Mouse (Mus musculus): ENCODE measurements around the gene Pank3. TPM values are rescaled to one million over a fixed set of nuclear protein-coding genes. Genes with fewer than 3 reads are reported as not detected.
"Not testable (repeated sequence)": the region's sequence is repeated elsewhere in the genome, so short reads cannot be mapped to it uniquely, and the experiment has no call there.

Pank3 gene
- polyA plus RNA-seq, 1 experiment from 2014 or later = 27.1 TPM

GRCm38 (mm10) chr11:35834022-35834760 is 64.9 kb downstream of the Pank3 start, which contains the start of gene Rars:
Rars (minus strand) TSS chr11:35834506.
- peak within 1 kb of the TSS; percentile 96 for H3K4me3 ChIP-seq (ENCODE audit: low read length)
- H3K36me3 ChIP-seq (ENCODE audit: control insufficient read depth, insufficient read depth, low read length) = no peaks in the 10 kb centered on the region
- peak within 1 kb of the TSS; percentile 96 for H3K9ac ChIP-seq (ENCODE audit: low read depth, low read length)
- no peaks in the 10 kb centered on the region for H3K27me3 ChIP-seq (replicated peaks; ENCODE audit: control insufficient read depth, insufficient read depth, low read length)
- WGBS = 2% methylated on average over 45 of the region's 46 CpGs
- H3K27ac ChIP-seq (ENCODE audit: low read length) = peak within 1 kb of the TSS; percentile 77
- peak within 1 kb of the TSS; percentile 65 for H3K4me2 ChIP-seq (ENCODE audit: low read depth, low read length)
- H3K4me1 ChIP-seq (ENCODE audit: control insufficient read depth, insufficient read depth, low read length) = peaks cover 7% of the 10 kb centered on the region; the same call in 1 of the 2 replicates
- ATAC-seq = peak; percentile 86
- H3K9me3 ChIP-seq (ENCODE audit: control insufficient read depth, low read length) = no peaks in the 10 kb centered on the region

- H3K27ac ChIP-seq (ENCODE audit: low read length) = no peak overlapping the region
- H3K4me3 ChIP-seq (ENCODE audit: low read length) = no peak overlapping the region
- no peak overlapping the region for H3K9ac ChIP-seq (ENCODE audit: low read depth, low read length)
- no peak overlapping the region; the same call in 1 of the 2 replicates for H3K4me2 ChIP-seq (ENCODE audit: low read depth, low read length)
- no peaks in the 10 kb centered on the region for H3K27me3 ChIP-seq (replicated peaks; ENCODE audit: control insufficient read depth, insufficient read depth, low read length)
- no peaks in the 10 kb centered on the region for H3K36me3 ChIP-seq (ENCODE audit: control insufficient read depth, insufficient read depth, low read length)
- WGBS = 83% methylated on average over 5 of the region's 5 CpGs
- no peak for ATAC-seq
- H3K4me1 ChIP-seq (ENCODE audit: control insufficient read depth, insufficient read depth, low read length) = peaks cover 7% of the 10 kb centered on the region; the same call in 1 of the 2 replicates
- no peaks in the 10 kb centered on the region for H3K9me3 ChIP-seq (ENCODE audit: control insufficient read depth, low read length)
These were observed 68.2 kb downstream of the Pank3 start for GRCm38 (mm10) chr11:35837156-35838126.

- peak; percentile 77 for ATAC-seq
- Histone ChIP-seq H3K4me2 (ENCODE audit: low read depth, low read length) (peak overlapping the region; percentile 58), H3K36me3 (ENCODE audit: control insufficient read depth, insufficient read depth, low read length) (no peaks in the 10 kb centered on the region), H3K27ac (ENCODE audit: low read length) (no peak overlapping the region), H3K4me3 (ENCODE audit: low read length) (peak overlapping the region; percentile 41), H3K4me1 (ENCODE audit: control insufficient read depth, insufficient read depth, low read length) (no peaks in the 10 kb centered on the region), H3K9me3 (ENCODE audit: control insufficient read depth, low read length) (no peaks in the 10 kb centered on the region), H3K9ac (ENCODE audit: low read depth, low read length) (peak overlapping the region; percentile 49; the same call in 1 of the 2 replicates), H3K27me3 (replicated peaks; ENCODE audit: control insufficient read depth, insufficient read depth, low read length) (no peaks in the 10 kb centered on the region)
- WGBS = 21% methylated on average over 28 of the region's 28 CpGs
These were observed 69.4 kb downstream of the Pank3 start for GRCm38 (mm10) chr11:35838345-35839338.

- ATAC-seq = no peak
- Histone ChIP-seq H3K9me3 (ENCODE audit: control insufficient read depth, low read length) (no peaks in the 10 kb centered on the region), H3K4me2 (ENCODE audit: low read depth, low read length) (no peak overlapping the region), H3K4me1 (ENCODE audit: control insufficient read depth, insufficient read depth, low read length) (no peaks in the 10 kb centered on the region), H3K4me3 (ENCODE audit: low read length) (no peak overlapping the region), H3K27ac (ENCODE audit: low read length) (no peak overlapping the region), H3K9ac (ENCODE audit: low read depth, low read length) (no peak overlapping the region), H3K36me3 (ENCODE audit: control insufficient read depth, insufficient read depth, low read length) (peaks cover 3% of the 10 kb centered on the region; the same call in 1 of the 2 replicates), H3K27me3 (replicated peaks; ENCODE audit: control insufficient read depth, insufficient read depth, low read length) (no peaks in the 10 kb centered on the region)
- WGBS = 84% methylated on average over 7 of the region's 7 CpGs
These were observed 71.0 kb downstream of the Pank3 start for GRCm38 (mm10) chr11:35840282-35840681.

- H3K27me3 ChIP-seq (replicated peaks; ENCODE audit: control insufficient read depth, insufficient read depth, low read length); H3K4me1 ChIP-seq (ENCODE audit: control insufficient read depth, insufficient read depth, low read length); H3K9ac ChIP-seq (ENCODE audit: low read depth, low read length); H3K4me3 ChIP-seq (ENCODE audit: low read length); H3K27ac ChIP-seq (ENCODE audit: low read length); H3K9me3 ChIP-seq (ENCODE audit: control insufficient read depth, low read length); H3K4me2 ChIP-seq (ENCODE audit: low read depth, low read length); ATAC-seq; H3K36me3 ChIP-seq (ENCODE audit: control insufficient read depth, insufficient read depth, low read length): not testable (repeated sequence)
- 91% methylated on average over 4 of the region's 4 CpGs for whole genome bisulfite sequencing
These were observed 71.5 kb downstream of the Pank3 start for GRCm38 (mm10) chr11:35840806-35841205.

MicroRNAs within 50 kb of the gene (microRNA counts, 519-probe panel; counts per million panel counts)
- microRNA mmu-miR-103 = 3,789 counts per million, percentile 94 among the panel's probes with 10 or more counts

Small RNA genes within 50 kb of the gene (microRNA-seq; reads per million reads assigned to microRNA genes)
- 5.2 reads per million, percentile 16 among the genes with 10 or more reads in this experiment for gene Mir103-1

Other genes starting within 250 kb of the Pank3 start
- 0.11 TPM in 1 of 2 replicates, not detected in the other for gene Fbll1, start 29.4 kb downstream of the Pank3 start, polyA plus RNA-seq (2015; fragmentation: Nextera tagmentation; extraction: Ambion mirVana)
- 132 and 139 TPM in 2 replicates for gene Rars, start 65.0 kb downstream of the Pank3 start, polyA plus RNA-seq (2015; fragmentation: Nextera tagmentation; extraction: Ambion mirVana)
- 8.5 and 9.0 TPM in 2 replicates for gene Wwc1, start 211.0 kb downstream of the Pank3 start, polyA plus RNA-seq (2015; fragmentation: Nextera tagmentation; extraction: Ambion mirVana)